Mouse (Mus musculus) liver, embryonic 14.5 days (tissue): Measurements from ENCODE around the gene 1700003E16Rik.
"Not testable (repeated sequence)": the region's sequence is repeated elsewhere in the genome, so short reads cannot be mapped to it uniquely, and the experiment has no call there.

ENCODE experiments used
- CTCF ChIP-seq: IDR thresholded peaks from 2 replicates; pipeline ENCODE4 v1.5.1; 2016; ENCODE audit warnings: antibody characterized with exemption, low read depth, control low read depth
- EP300 ChIP-seq: IDR thresholded peaks from 2 replicates; pipeline ENCODE4 v1.6.1; 2016; ENCODE audit warnings: antibody characterized with exemption, low read depth

- peak; percentile 67 for TF ChIP-seq CTCF
- not testable (repeated sequence) for TF ChIP-seq EP300
These were observed 3.3 kb downstream of the 1700003E16Rik start for GRCm38 (mm10) chr6:83159456-83159855.
